Mouse (Mus musculus) liver, embryonic 11.5 days (tissue): Measurements from ENCODE around the gene Aicda. TPM values are rescaled to one million over a fixed set of nuclear protein-coding genes. Genes with fewer than 3 reads are reported as not detected.
A peak's percentile ranks its signal among the peaks of the same experiment; 100 is the strongest.
"Not testable (repeated sequence)": the region's sequence is repeated elsewhere in the genome, so short reads cannot be mapped to it uniquely, and the experiment has no call there.

Source experiments
- ATAC-seq: fragments of 200-750 bp; cut with Nextera tagmentation; replicated peaks from 2 replicates; pipeline ENCODE4 v1.8.0; 2017; ENCODE audit warnings: moderate number of reproducible peaks, mild to moderate bottlenecking, moderate TSS enrichment, moderate library complexity; ENCODE audit not compliant: low FRiP score
- DNase-seq: peaks from one replicate; pipeline ENCODE4 v3.0.0-alpha.2; 2017; ENCODE audit warnings: low spot score
- H3K27ac ChIP-seq: fragments of 300-500 bp; sonication (generic); 2 replicates; pipeline ENCODE4 v1.5.1; 2014; ENCODE audit warnings: mild to moderate bottlenecking, low read depth, low read length, control low read depth
- H3K27me3 ChIP-seq: fragments of 300-500 bp; sonication (generic); replicated peaks from 2 replicates; pipeline ENCODE4 v1.6.1; 2014; ENCODE audit warnings: low read length, mixed read lengths; ENCODE audit not compliant: control insufficient read depth, insufficient read depth
- H3K36me3 ChIP-seq: fragments of 300-500 bp; sonication (generic); 2 replicates; pipeline ENCODE4 v1.6.1; 2014; ENCODE audit warnings: mild to moderate bottlenecking, low read length, moderate library complexity, mixed read lengths; ENCODE audit not compliant: control insufficient read depth, insufficient read depth
- H3K4me1 ChIP-seq: fragments of 300-500 bp; sonication (generic); replicated peaks from 2 replicates; pipeline ENCODE4 v1.6.1; 2014; ENCODE audit warnings: low read length, mixed read lengths; ENCODE audit not compliant: control insufficient read depth, insufficient read depth
- H3K4me2 ChIP-seq: fragments of 300-500 bp; sonication (generic); 2 replicates; pipeline ENCODE4 v1.6.1; 2014; ENCODE audit warnings: mild to moderate bottlenecking, control low read depth, moderate library complexity
- H3K4me3 ChIP-seq: fragments of 300-500 bp; sonication (generic); 2 replicates; pipeline ENCODE4 v1.5.1; 2014; ENCODE audit warnings: low read depth, low read length, control low read depth
- H3K9ac ChIP-seq: fragments of 300-500 bp; sonication (generic); 2 replicates; pipeline ENCODE4 v1.6.1; 2014; ENCODE audit warnings: low read depth, low read length, control low read depth
- H3K9me3 ChIP-seq: fragments of 300-500 bp; sonication (generic); 2 replicates; pipeline ENCODE4 v1.6.1; 2016; ENCODE audit warnings: low read length, inconsistent platforms, mixed read lengths; ENCODE audit not compliant: control insufficient read depth
- WGBS: fragments of 180-500 bp; shearing (Covaris S2); extraction: QIAGEN DNeasy Blood & Tissue Kit; methylation state at CpG from one replicate; pipeline ENCODE4 v1.1.7; 2014; 5-methylcytosine and 5-hydroxymethylcytosine counted together
- polyA plus RNA-seq: library from polyadenylated mRNA; unstranded; fragments of >200 nt; fragmentation: Nextera tagmentation; extraction: Ambion mirVana; gene quantifications from 2 replicates; pipeline ENCODE4 v1.2.1, GENCODE M21; 2014

Gene Aicda
- polyA plus RNA-seq, 1 experiment from 2014 or later = 0.18 TPM

GRCm38 (mm10) chr6:122562463-122562862, 8.9 kb downstream of the Aicda start:
- peaks cover 11% of the 10 kb centered on the region for H3K27me3 ChIP-seq
- no peak for ATAC-seq
- H3K4me3 ChIP-seq = no peak overlapping the region
- H3K36me3 ChIP-seq = no peaks in the 10 kb centered on the region
- no peaks in the 10 kb centered on the region for H3K4me1 ChIP-seq
- no peak overlapping the region for H3K27ac ChIP-seq
- no peak overlapping the region for H3K9ac ChIP-seq
- no peak overlapping the region for H3K4me2 ChIP-seq
- H3K9me3 ChIP-seq = no peaks in the 10 kb centered on the region
- no peak for DNase-seq
- WGBS = 3% methylated on average over 6 of the region's 6 CpGs

GRCm38 (mm10) chr6:122565070-122565784, 11.6 kb downstream of the Aicda start:
- H3K36me3 ChIP-seq = no peaks in the 10 kb centered on the region
- H3K4me3 ChIP-seq = no peak overlapping the region
- WGBS = 79% methylated on average over 9 of the region's 9 CpGs
- no peak overlapping the region for H3K9ac ChIP-seq
- DNase-seq (no peak), ATAC-seq (no peak)
- no peak overlapping the region for H3K27ac ChIP-seq
- H3K4me2 ChIP-seq = no peak overlapping the region
- peaks cover 11% of the 10 kb centered on the region for H3K27me3 ChIP-seq
- no peaks in the 10 kb centered on the region for H3K4me1 ChIP-seq
- no peaks in the 10 kb centered on the region for H3K9me3 ChIP-seq

- Histone ChIP-seq H3K4me2 (no peak overlapping the region), H3K4me1 (0 out of 2 replicates have a peak, but pooled peaks cover 4% of the 10 kb centered on the region), H3K27ac (no peak overlapping the region), H3K4me3 (no peak overlapping the region), H3K36me3 (no peaks in the 10 kb centered on the region), H3K27me3 (no peaks in the 10 kb centered on the region), H3K9me3 (no peaks in the 10 kb centered on the region), H3K9ac (no peak overlapping the region)
- ATAC-seq = no peak
- no peak for DNase-seq
- WGBS = 69% methylated on average over 5 of the region's 5 CpGs
Observed at GRCm38 (mm10) chr6:122569113-122569512, 15.5 kb downstream of the Aicda start.

- H3K27me3 ChIP-seq = no peaks in the 10 kb centered on the region
- H3K9ac ChIP-seq = no peak overlapping the region
- no peak overlapping the region for H3K4me2 ChIP-seq
- H3K4me1 ChIP-seq = 0 out of 2 replicates have a peak, but pooled peaks cover 4% of the 10 kb centered on the region
- no peak overlapping the region for H3K27ac ChIP-seq
- ATAC-seq (no peak), DNase-seq (no peak)
- WGBS = 79% methylated on average over 1 of the region's 1 CpGs
- H3K9me3 ChIP-seq = no peaks in the 10 kb centered on the region
- no peaks in the 10 kb centered on the region for H3K36me3 ChIP-seq
- H3K4me3 ChIP-seq = no peak overlapping the region
Observed at GRCm38 (mm10) chr6:122569762-122570161, 16.2 kb downstream of the Aicda start.

DNA sequence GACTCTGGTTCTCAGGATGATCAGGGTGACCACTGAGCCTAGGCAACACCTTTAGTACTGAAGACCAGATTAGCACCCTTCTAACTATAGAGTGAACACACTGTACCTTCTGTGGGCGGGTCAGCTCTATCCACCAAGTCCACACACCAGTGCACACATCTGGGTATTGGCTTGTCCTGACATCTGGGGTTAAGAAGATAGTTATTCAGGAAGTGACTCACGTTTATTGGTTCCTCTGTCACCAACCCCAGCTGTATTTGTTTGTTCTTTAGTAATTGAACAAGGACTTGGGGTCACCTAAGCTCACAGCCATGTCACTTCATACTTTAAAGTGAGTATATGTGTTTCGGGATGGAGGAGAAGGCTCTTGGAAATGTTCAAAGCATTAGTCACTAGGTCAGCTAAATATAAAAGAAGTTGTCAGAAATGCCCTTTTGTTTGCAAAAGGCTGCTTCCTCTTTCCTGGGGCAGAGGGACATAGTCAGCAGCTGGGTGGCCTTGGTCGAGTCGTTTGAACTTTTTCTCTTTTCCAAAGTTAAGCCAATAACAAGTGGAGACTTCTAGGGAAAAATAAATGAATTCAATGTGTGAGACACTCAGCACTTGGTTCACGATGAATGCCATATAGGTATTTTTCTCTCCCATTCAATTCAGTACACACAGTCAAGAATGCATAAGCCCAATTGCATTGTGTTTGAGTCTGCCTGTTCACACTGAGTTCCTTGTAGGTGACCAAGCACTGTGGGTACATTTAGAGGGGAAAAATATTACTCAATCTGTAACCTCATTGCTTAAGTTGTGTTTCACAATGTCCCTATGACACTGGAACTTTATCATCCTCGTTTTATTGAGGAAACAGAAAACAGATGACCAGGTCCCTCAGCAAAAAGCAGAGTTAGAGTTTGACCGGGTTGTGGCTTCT, 17.4 kb downstream of the Aicda start:
- DNase-seq (no peak), ATAC-seq (peak; percentile 59)
- H3K27me3 ChIP-seq = no peaks in the 10 kb centered on the region
- 0 out of 2 replicates have a peak, but pooled peaks cover 4% of the 10 kb centered on the region for H3K4me1 ChIP-seq
- H3K9me3 ChIP-seq = no peaks in the 10 kb centered on the region
- H3K36me3 ChIP-seq = no peaks in the 10 kb centered on the region
- no peak overlapping the region for H3K9ac ChIP-seq
- H3K4me2 ChIP-seq = no peak overlapping the region; the same call in 1 of the 2 replicates
- WGBS = 42% methylated on average over 8 of the region's 8 CpGs
- no peak overlapping the region for H3K4me3 ChIP-seq
- no peak overlapping the region for H3K27ac ChIP-seq

- DNase-seq (no peak), ATAC-seq (no peak)
- H3K9ac ChIP-seq = no peak overlapping the region
- no peaks in the 10 kb centered on the region for H3K36me3 ChIP-seq
- H3K27ac ChIP-seq = no peak overlapping the region
- no peak overlapping the region for H3K4me3 ChIP-seq
- no peaks in the 10 kb centered on the region for H3K27me3 ChIP-seq
- no peaks in the 10 kb centered on the region for H3K9me3 ChIP-seq
- H3K4me2 ChIP-seq = no peak overlapping the region
- 0 out of 2 replicates have a peak, but pooled peaks cover 4% of the 10 kb centered on the region for H3K4me1 ChIP-seq
- WGBS = 42% methylated on average over 3 of the region's 3 CpGs
Observed at GRCm38 (mm10) chr6:122571617-122571959, 18.0 kb downstream of the Aicda start.

GRCm38 (mm10) chr6:122575037-122575436, 21.4 kb downstream of the Aicda start:
- H3K27ac ChIP-seq, H3K4me2 ChIP-seq, H3K9me3 ChIP-seq, H3K9ac ChIP-seq, ATAC-seq, H3K27me3 ChIP-seq, DNase-seq, H3K36me3 ChIP-seq, H3K4me1 ChIP-seq, H3K4me3 ChIP-seq: not testable (repeated sequence)
- 82% methylated on average over 1 of the region's 1 CpGs for WGBS

- H3K4me1 ChIP-seq = no peaks in the 10 kb centered on the region
- H3K27ac ChIP-seq = no peak overlapping the region
- no peaks in the 10 kb centered on the region for H3K36me3 ChIP-seq
- no peaks in the 10 kb centered on the region for H3K27me3 ChIP-seq
- no peak overlapping the region for H3K9ac ChIP-seq
- DNase-seq (no peak), ATAC-seq (no peak)
- H3K4me3 ChIP-seq = no peak overlapping the region
- no peak overlapping the region for H3K4me2 ChIP-seq
- 87% methylated on average over 3 of the region's 3 CpGs for WGBS
- H3K9me3 ChIP-seq = no peaks in the 10 kb centered on the region
Observed at GRCm38 (mm10) chr6:122577030-122577429, 23.4 kb downstream of the Aicda start.
